Mouse (Mus musculus): ENCODE data around the gene Olfr844. TPM values are rescaled to one million over a fixed set of nuclear protein-coding genes. Genes with fewer than 3 reads are reported as not detected.

Gene Olfr844
- polyA plus RNA-seq (2021): not detected

GRCm38 (mm10) chr9:19316047-19316446 is at the start of gene Olfr844:
TSS of gene Olfr844 (plus strand) at chr9:19316347.
- TF ChIP-seq CTCF (IDR thresholded peaks at IDR 0.05): no peak
- ChIA-PET POLR2A (no interaction called here), CTCF (no interaction called here)
- in situ Hi-C loops (cut with MboI; ENCODE audit: low pct_unique_long_range_greater_than_20kb): no loop called here
- ATAC-seq: no peak
- no peaks in the 10 kb centered on the region for H3K27me3 ChIP-seq
- DNase-seq (ENCODE audit: low read depth, low spot score): no peak

GRCm38 (mm10) chr9:19336157-19336556 is 20.0 kb downstream of the Olfr844 start, which contains the start of gene Olfr845:
TSS of gene Olfr845 (plus strand) at chr9:19336457.
- in situ Hi-C loops (cut with MboI; ENCODE audit: low pct_unique_long_range_greater_than_20kb): no loop called here
- POLR2A ChIA-PET: no interaction called here
- no peaks in the 10 kb centered on the region for H3K27me3 ChIP-seq
- CTCF ChIA-PET: no interaction called here
- no peak for TF ChIP-seq CTCF (IDR thresholded peaks at IDR 0.05)
- no peak for DNase-seq (ENCODE audit: low read depth, low spot score)
- no peak for ATAC-seq

GRCm38 (mm10) chr9:19363905-19364304 is 47.8 kb downstream of the Olfr844 start, which contains the start of gene Olfr846:
TSS of gene Olfr846 (minus strand) at chr9:19364005.
- POLR2A ChIA-PET: no interaction called here
- ATAC-seq (no peak), DNase-seq (ENCODE audit: low read depth, low spot score) (no peak)
- no peaks in the 10 kb centered on the region for H3K27me3 ChIP-seq
- TF ChIP-seq CTCF (IDR thresholded peaks at IDR 0.05): no peak
- in situ Hi-C loops (cut with MboI; ENCODE audit: low pct_unique_long_range_greater_than_20kb): no loop called here
- CTCF ChIA-PET: no interaction called here

Other genes with a start within 250 kb of the Olfr844 start
- not detected for gene Olfr836, start 196.0 kb upstream of the Olfr844 start, polyA plus RNA-seq (2021)
- not detected for gene Olfr837, start 180.0 kb upstream of the Olfr844 start, polyA plus RNA-seq (2021)
- gene Olfr839-ps1, start 139.0 kb upstream of the Olfr844 start, polyA plus RNA-seq (2021): 0.01 TPM
- not detected for gene Olfr843, start 64.4 kb upstream of the Olfr844 start, polyA plus RNA-seq (2021)
- not detected for gene Olfr845, start 20.1 kb downstream of the Olfr844 start, polyA plus RNA-seq (2021)
- not detected for gene Olfr846, start 47.7 kb downstream of the Olfr844 start, polyA plus RNA-seq (2021)
- not detected for gene Olfr847, start 62.3 kb downstream of the Olfr844 start, polyA plus RNA-seq (2021)
- gene Olfr849, start 123.9 kb downstream of the Olfr844 start, polyA plus RNA-seq (2021): not detected
- gene Olfr850, start 161.9 kb downstream of the Olfr844 start, polyA plus RNA-seq (2021): not detected
- gene Olfr851, start 176.9 kb downstream of the Olfr844 start, polyA plus RNA-seq (2021): not detected
- not detected for gene Olfr853, start 224.7 kb downstream of the Olfr844 start, polyA plus RNA-seq (2021)

Data from Patski (cell line).